Mouse (Mus musculus) heart, postnatal 0 days (tissue): Measurements from ENCODE around the gene Clcn6.

ENCODE experiments used
- CTCF ChIP-seq: IDR thresholded peaks from 2 replicates; pipeline ENCODE4 v1.5.1; 2016; ENCODE audit warnings: antibody characterized with exemption, control low read depth, low read depth
- EP300 ChIP-seq: IDR thresholded peaks from 2 replicates; pipeline ENCODE4 v1.6.1; 2016; ENCODE audit warnings: antibody characterized with exemption, low read depth

DNA sequence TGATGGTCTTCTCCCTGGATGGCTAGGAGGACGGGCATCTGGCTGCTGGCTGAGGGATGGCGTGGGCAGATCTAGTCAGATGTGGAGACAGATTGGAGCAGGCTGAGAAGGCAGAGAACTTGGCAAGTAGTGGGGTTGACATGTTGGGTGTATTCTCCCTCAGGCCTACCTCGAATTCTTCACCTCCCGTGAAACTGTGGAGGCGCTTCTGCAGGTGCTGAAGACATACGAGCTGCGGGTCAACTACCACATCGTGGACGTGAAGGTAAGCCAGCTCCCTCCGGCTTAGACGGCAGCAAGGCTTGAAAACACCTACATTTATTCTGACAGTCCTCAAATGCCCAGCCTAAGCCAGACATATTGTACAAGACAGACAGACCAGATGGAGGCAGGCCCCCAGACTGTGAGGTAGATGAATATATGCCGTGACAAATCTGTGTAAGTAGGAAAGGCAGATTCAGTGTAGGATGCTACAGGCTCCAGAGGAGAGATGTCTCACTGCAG is 14.8 kb upstream of the Clcn6 start:
- TF ChIP-seq CTCF (no peak), EP300 (no peak)
